Mouse (Mus musculus): ENCODE results near the gene Gpld1.

GRCm38 (mm10) chr13:24937108-24937838 lies 5.7 kb upstream of the Gpld1 start, which contains the start of gene Aldh5a1:
- TF ChIP-seq CTCF (IDR thresholded peaks at IDR 0.05; ENCODE audit: low read depth, low read length) (no peak), POLR2AphosphoS5 (IDR thresholded peaks at IDR 0.05; ENCODE audit: insufficient replicate concordance, low read depth, low read length) (no peak), GATA1 (IDR thresholded peaks at IDR 0.05; ENCODE audit: borderline replicate concordance, low read length) (no peak)

Measured in G1E (cell line).